Mouse (Mus musculus): Measurements from ENCODE around the gene Ctsh.

DNA sequence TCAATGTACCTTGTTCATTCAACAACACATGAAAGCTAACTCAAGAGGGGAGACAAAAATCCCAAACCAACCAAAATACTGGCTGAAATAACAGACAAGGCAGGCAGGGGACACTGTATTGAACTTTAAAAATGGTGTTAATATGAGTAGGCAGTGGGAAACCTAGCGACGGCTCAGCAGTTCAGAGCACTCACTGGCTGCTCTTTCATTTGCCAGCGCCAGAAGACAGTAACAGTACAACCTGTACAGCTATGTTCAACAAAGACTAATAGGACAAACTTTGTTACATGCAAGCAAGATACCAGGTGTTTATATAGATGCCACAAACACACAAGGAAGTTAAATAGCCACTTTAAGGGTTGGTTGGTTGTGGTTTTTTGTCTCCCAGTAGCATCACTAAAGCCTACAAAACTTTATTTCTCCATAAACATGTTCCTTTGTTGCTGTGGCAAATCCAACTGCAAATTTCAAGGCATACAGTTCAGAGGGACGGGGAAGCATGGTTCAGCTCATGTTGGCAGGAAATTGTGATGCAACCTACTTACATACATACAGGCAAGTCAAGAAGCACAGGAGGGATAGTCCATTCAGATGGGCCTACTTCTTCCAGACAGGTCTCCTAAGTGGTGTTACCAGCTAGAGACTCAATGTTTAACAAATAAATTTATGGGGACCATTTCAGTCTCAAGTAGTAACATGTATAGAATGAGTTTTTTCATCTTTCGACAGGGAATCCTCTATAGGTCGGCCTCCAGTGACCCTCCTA lies 35.6 kb downstream of the Ctsh start:
- TF ChIP-seq CTCF (IDR thresholded peaks at IDR 0.05; ENCODE audit: control insufficient read depth, insufficient read depth, low read length) (no peak), POLR2A (IDR thresholded peaks at IDR 0.05; ENCODE audit: borderline replicate concordance, control insufficient read depth, low read depth, low read length) (no peak)
